Mouse (Mus musculus) lung, postnatal 0 days (tissue): ENCODE data around the gene Mbnl2.

ENCODE experiments used
- CTCF ChIP-seq: IDR thresholded peaks from 2 replicates; pipeline ENCODE4 v1.5.1; 2016; ENCODE audit warnings: antibody characterized with exemption, mild to moderate bottlenecking
- EP300 ChIP-seq: IDR thresholded peaks from 2 replicates; pipeline ENCODE4 v1.6.1; 2016; ENCODE audit warnings: antibody characterized with exemption, mild to moderate bottlenecking, control low read depth

DNA sequence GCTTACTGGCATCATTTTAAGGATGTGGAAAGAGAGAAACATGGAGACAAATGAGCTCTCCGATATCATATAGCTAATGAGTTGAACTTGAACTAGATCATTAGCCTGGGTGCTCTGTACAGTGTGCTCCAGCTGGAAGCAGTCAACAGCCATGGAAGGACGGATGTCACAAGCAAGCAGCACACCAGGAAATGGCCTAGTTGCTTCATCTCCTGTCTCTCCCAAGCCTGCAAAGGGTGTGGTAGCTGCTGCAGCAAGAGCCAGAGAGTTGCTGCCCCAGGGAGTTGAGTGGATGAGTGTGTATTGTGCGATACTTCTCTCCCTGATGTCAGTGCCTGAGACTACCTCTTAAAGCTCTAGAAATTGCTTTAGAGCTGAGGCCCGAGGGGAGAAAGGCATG is 104.2 kb downstream of the Mbnl2 start:
- TF ChIP-seq CTCF = peak; percentile 13; the same call in 1 of the 2 replicates
- peak; percentile 73 for TF ChIP-seq EP300
